Mouse (Mus musculus): ENCODE results near the gene Plxna2.

Plxna2 gene

GRCm38 (mm10) chr1:194772053-194772452, 154.0 kb downstream of the Plxna2 start:
- DNase-seq (ENCODE audit: low spot score): no peak

DNA sequence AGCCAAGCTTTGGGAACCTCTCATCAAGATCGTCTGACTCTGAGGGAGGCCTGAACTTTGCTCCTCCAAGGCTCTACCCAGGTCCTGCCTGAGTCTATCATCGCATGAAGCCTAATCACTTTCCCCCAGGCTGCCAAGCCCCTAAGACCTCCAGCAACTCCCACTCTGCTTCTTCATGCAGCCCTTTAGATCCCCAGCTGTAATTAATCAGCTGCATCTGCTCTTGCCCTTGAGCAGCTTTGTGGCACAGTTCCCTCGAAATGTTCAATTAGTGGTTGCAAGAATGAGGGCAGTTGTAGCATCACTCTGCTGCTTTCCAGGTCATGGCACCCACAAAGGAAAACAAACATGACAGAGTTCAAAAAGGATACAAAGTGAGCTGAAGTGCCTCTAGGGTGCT, 155.9 kb downstream of the Plxna2 start:
- DNase-seq (ENCODE audit: low spot score): peak; percentile 27

DNA sequence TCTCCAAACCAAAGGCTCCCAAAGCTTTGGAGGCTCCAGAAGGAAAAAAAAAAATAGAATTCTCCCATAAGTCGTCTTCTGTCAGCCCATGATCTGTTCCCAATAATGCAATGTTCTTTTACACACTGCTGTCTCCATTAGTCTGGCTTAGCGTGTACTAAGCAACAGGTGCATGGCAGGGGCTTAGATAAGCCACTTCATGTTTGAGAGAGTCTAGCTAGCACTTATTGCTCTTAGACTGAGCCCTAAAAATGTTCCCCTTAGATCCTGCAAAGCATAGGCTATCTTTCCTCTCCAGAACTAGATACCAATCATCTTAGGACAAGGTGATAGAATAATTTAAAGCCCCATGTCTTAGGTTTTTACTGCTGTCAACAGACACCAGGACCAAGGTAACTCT, 156.3 kb downstream of the Plxna2 start:
- DNase-seq (ENCODE audit: low spot score): no peak

GRCm38 (mm10) chr1:194774754-194775153, 156.7 kb downstream of the Plxna2 start:
- DNase-seq (ENCODE audit: low spot score): no peak

DNA sequence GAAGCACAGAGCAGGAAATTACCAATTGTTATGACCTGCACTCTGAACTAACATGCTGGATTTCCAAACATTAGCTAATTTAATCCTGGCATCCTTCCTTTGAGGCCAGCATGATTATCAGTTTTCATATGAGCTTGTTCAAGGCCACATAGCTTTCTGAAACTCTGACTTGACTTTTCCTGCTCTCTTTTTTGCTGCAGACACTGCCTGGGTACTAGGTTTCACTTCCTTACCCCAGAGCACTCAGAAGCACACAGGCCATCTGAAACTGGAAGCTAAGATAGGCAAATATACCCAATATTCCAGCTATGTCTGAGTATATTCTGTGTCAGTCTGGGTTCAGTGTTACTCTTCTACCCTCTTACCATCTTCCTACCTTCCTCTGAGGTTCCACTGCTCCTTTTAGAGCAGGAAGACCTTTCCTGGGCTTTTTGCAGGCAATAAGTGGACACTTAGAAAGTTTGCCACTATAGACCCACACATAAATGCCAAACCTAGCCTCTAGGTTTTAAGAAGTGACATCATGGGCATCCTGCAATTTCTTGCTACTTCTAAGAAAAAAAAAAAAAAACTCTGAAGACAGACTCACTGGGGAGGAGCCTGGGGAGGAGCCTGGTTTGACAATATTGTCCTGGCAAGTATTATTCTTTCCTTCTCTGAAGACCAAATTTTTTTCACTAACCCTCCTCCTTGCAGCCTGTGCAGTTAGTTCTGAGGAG, 157.8 kb downstream of the Plxna2 start:
- DNase-seq (ENCODE audit: low spot score): no peak

- DNase-seq (ENCODE audit: low spot score): no peak
Observed at GRCm38 (mm10) chr1:194776510-194777244, 158.7 kb downstream of the Plxna2 start.

DNA sequence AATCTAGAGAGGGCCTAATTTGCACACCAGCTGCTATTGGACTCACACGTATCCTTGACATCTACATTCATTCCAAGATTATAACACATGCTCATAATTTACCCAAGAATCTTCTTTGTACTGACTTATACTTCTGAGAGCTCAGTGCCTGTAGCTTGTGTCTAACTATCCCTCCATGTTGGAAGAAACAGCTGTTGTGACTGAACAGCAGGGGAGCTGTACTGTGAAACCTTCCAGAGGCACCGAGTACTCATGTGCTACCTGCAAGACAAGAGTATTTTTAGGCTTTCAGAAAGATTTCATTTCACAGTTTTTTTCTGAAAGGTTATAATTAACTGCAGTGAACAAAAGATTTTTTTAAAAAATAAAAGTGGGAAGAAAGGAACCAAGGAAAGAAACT, 159.6 kb downstream of the Plxna2 start:
- no peak for DNase-seq (ENCODE audit: low spot score)

- DNase-seq (ENCODE audit: low spot score): no peak
Observed at GRCm38 (mm10) chr1:194780392-194780791, 162.4 kb downstream of the Plxna2 start.

GRCm38 (mm10) chr1:194780794-194781390, 162.9 kb downstream of the Plxna2 start:
- no peak for DNase-seq (ENCODE audit: low spot score)

DNA sequence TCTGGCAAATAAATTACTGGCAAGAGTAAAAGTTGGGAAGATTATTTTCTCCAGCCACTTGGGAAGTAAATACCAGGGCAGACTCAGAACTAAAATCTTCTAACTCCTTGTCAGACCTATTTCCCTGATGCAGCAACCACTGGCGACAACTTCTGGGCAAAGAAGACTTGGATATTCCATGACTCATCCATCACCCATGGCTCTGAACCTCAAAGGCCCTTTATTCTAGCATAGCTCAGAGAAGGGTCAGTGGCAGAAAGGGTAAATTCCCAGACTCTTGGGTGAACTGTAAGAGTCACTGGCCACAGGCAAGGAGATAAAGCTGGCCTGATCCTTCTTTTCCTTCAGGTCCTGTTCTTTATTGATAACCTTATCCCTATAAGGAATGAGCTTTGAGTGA, 163.5 kb downstream of the Plxna2 start:
- DNase-seq (ENCODE audit: low spot score): no peak

- no peak for DNase-seq (ENCODE audit: low spot score)
Observed at GRCm38 (mm10) chr1:194782325-194782724, 164.3 kb downstream of the Plxna2 start.

- no peak for DNase-seq (ENCODE audit: low spot score)
Observed at GRCm38 (mm10) chr1:194787626-194788025, 169.6 kb downstream of the Plxna2 start.

DNA sequence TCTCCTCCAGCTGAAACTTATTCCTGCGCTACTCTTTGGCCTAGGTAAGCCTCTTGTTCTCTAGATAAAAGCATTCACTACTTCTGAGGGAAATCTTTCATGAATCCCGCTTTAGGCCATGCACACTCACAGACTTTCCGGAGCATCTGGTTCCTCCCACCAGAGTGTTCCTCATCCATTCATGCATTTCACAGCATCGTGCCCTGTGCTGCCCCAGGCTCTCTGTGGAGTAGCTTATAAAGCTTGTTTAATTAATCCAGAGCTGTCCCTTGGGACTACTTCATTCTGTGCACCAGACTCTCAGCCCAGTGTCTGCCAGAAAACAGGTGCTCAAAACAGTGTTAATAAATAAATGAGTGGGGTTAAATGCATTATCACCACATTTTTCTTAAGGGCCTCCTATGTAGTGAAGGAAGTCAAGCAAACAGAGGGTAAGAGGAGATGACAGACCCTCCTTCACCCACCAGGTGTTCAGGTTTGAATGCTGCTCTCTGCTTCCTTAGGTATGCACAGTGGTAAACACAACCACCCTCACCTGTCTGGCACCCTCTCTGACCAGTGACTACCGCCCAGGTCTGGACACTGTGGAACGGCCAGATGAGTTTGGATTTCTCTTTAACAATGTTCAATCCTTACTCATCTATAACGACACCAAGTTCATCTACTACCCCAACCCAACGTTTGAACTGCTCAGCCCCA, 175.4 kb downstream of the Plxna2 start:
- no peak for DNase-seq (ENCODE audit: low spot score)

GRCm38 (mm10) chr1:194795316-194795715, 177.3 kb downstream of the Plxna2 start:
- DNase-seq (ENCODE audit: low spot score): no peak

- no peak for DNase-seq (ENCODE audit: low spot score)
Observed at GRCm38 (mm10) chr1:194797843-194798242, 179.8 kb downstream of the Plxna2 start.

DNA sequence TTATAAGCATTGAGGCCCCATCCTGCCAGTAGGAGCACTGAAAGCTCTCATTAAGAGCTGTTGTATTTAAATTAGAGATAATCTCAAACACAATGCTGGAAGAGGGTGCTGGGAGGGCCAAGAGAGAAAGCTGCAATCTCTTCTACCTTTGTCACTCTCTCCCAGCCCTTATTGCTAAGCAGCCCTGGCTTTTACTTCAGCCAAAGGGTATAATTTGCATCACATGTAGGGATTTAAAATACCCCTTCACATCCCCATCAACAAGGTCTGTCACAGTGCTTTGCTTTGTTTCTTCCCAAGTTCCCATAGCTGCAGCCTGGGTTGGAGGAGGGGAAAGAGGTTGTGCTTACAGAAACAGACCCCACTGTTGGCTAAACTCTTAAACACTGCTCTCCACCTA, 180.5 kb downstream of the Plxna2 start:
- no peak for DNase-seq (ENCODE audit: low spot score)

DNA sequence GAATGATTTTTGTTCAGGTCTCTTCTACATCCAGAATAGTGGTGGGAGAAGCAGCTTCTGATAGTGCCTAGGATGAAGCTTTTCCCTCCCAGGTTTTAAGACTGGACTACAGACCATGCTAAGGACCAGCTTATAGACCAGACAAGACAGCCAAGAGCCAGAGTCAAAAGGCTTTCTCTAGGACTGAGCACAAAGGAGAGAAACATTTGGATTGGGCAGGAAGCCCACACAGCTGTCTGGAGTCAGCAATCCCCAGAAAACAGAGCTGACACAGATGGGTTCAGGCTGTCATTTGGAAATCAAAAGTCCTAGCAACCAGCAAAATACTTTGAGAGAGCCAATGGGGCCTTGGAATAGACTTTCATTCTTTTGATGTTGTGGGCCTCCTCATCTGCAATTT, 190.2 kb downstream of the Plxna2 start:
- no peak for DNase-seq (ENCODE audit: low spot score)

DNA sequence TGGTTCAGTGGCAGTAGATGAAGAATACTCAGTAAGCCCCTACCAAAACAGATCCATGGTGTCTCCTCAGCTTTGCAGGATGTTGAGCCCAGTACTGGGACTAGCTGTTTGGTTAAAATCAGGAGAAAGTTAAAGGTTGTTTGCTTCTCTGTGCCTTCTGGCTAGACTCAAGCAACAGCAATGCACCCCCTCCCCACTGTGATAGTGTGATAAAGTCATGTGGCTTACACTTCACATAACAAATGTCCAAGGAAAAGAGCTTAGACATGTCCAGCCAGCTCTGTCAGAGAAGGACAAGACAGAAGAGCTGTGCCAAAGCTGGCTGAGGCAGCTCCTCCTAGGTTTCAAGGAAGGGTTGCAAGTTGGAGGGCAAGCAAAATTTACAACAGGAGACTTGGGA, 190.7 kb downstream of the Plxna2 start:
- DNase-seq (ENCODE audit: low spot score): no peak

DNA sequence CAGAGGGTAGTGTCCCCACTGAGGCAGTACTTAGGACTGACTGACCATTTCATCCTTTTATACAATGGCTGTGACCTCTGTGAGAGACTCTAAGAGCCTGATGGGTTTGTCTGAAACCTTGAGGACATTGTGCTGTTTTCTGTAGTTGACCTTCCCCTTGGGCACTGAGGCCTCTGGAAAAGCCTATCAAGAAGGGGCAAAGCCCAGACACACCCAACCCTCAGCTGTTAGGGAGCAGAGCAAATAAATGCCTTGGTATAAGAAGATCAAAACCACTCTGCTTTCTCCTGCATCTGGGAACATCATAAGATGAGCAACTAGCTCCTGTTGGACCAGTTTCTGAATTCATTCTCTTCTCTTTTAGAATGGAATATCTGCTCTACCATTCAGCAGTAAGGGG, 191.6 kb downstream of the Plxna2 start:
- DNase-seq (ENCODE audit: low spot score): no peak

DNA sequence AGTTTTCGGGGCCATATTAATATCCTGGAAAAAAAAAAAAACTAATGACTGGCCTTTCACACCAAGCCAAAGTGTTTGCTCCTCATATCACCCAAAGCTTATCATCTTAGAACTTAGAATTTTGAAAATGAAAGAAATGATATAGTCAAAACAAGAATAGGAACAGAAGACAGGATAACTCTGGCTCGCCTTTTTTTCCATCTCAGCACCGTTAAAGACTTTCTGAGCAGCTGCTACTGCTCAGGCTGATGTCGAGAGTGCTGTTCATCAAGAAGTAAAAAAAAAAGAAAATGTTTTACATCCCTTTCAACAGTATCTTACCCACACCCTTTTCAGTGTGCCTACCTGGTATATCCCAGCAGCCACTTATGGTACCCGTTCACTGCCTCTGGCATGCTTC, 196.2 kb downstream of the Plxna2 start:
- no peak for DNase-seq (ENCODE audit: low spot score)

DNA sequence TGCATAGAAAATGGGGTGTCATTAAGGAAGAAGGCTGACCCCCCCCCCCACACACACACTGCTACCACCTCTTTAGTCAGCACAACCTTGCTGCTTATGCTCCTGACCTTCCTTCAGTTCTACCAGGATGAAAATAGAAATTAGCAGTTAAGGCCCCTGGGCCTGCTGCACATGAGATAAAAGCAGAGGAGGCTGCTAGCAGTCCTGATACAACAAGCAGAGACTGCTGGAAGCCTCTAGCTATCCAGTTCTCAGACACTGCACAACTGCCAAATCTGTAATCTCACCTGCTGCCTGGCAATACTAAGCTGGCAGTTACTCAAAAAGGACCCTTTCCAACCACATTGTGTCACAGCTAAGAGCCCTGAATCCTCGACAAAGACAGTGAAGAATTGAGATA, 197.5 kb downstream of the Plxna2 start:
- no peak for DNase-seq (ENCODE audit: low spot score)

DNA sequence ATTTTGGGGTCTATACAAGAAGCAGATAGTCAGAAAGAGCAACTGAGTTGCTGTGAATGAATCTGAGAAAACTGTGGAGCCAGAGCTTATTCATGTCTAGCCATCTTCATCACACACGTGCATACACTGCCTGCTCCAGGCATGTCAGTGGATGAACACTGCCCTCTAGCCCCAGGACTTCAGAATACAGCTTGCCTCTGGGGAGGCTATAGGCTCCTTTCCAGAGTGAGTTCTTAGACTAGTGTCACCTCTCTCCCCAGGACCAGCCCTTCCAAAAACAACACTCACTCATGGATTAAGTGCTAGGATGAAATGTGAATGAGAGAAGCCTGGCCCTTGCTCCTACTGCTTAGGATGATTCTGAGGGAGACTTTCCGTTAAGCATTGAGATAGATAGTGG, 198.9 kb downstream of the Plxna2 start:
- DNase-seq (ENCODE audit: low spot score): peak; percentile 86

- no peak for DNase-seq (ENCODE audit: low spot score)
Observed at GRCm38 (mm10) chr1:194820953-194821352, 202.9 kb downstream of the Plxna2 start.
